Mouse (Mus musculus) heart, adult 2 months (tissue): ENCODE measurements around the gene Duox2.

Experiments
- CTCF ChIP-seq: fragments of 200-600 bp; IDR thresholded peaks from 2 replicates; pipeline ENCODE4 v1.8.1; 2022; ENCODE audit warnings: antibody characterized with exemption, mild to moderate bottlenecking, moderate library complexity
- POLR2A ChIP-seq: fragments of 200-500 bp; IDR thresholded peaks from 2 replicates; pipeline ENCODE4 v1.6.1; 2011; ENCODE audit warnings: mild to moderate bottlenecking, low read depth, low read length, control low read depth; ENCODE audit not compliant: insufficient read depth

DNA sequence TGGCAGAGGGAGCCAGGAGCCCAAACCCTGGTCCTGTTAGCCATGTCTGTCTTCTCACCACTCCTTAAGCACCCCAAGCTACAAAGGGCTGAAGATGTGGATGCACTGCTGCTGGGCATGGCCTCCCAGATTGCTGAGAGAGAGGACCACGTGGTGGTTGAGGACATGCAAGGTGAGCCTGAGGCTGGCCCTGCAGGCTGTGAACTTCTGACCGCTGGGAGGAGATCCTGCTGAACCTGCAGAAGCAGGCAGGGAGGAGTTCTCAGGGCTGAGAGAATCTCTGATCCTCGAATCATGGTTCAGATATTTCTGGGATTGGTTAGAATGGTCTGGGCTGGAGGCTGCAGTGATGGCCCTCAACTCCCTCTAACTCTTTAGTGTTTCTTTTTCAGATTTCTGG lies 25.7 kb upstream of the Duox2 start:
- TF ChIP-seq CTCF (no peak), POLR2A (no peak)
